Mouse (Mus musculus) lung, postnatal 4 days (tissue): Measurements from ENCODE around the gene Kcnmb1.

Experiments
- DNase-seq, 2 experiments: peaks; one replicate each; pipeline ENCODE4 v3.0.0; 2021

Gene Kcnmb1

DNA sequence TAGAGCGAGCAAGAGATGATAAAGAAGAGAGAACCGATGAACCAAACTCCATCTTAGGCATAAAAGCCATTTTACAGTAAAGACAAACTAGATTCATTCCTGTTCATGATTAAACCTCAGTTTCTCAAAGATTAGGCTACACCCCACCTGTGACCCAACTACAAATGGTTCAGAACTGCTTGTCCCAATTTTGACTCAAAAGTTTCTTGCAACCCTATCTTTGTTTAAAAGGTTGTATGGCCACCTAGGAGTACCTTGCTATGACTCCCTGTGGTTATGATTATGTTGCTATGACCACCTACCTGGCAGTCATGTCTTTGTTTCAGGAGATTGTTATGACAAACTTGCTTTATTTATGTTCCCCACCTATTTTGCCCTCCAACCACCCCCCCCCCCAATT lies 44.8 kb downstream of the Kcnmb1 start:
- no peak for DNase-seq

DNA sequence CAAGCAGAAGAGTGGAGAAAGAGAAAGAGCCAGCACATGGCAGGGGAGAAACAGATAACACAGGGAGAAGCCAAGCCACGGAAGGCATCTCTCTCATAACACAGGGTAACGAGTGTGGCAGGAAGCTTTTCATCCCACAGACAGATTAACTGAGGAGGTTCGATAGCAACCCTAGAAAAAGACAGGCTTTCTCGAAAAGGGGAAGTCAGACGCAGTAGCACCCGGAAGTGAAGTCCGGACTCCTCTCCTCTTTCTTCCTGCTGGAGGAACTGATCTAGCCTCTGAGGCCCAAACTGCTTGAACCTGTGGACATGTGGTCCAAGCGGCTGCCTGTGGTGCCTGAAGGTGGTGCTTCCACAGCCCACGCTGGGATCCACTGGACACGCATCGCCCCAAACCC lies 45.4 kb downstream of the Kcnmb1 start:
- peak; percentile 28 to 44 for DNase-seq

DNA sequence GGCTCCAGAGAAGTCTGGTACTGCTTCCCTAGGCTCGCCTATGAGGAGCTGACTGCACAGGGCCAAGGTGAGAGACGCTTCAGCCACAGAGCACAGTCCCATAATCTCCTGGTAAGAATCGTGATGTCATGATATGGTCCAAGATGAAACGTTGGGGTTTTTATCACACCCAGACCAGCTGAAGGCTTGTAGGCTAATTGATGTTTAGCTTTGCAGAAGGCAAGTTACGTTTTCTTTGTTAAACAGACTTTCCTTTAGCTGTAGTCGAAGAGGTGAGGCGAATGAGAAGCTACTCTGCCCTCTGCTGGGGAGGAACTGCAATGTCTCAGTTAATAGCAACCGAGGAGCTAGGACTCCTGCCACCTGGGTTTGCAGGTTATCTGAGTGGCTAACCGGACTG lies 45.9 kb downstream of the Kcnmb1 start:
- DNase-seq = peak; percentile 30 to 78

DNA sequence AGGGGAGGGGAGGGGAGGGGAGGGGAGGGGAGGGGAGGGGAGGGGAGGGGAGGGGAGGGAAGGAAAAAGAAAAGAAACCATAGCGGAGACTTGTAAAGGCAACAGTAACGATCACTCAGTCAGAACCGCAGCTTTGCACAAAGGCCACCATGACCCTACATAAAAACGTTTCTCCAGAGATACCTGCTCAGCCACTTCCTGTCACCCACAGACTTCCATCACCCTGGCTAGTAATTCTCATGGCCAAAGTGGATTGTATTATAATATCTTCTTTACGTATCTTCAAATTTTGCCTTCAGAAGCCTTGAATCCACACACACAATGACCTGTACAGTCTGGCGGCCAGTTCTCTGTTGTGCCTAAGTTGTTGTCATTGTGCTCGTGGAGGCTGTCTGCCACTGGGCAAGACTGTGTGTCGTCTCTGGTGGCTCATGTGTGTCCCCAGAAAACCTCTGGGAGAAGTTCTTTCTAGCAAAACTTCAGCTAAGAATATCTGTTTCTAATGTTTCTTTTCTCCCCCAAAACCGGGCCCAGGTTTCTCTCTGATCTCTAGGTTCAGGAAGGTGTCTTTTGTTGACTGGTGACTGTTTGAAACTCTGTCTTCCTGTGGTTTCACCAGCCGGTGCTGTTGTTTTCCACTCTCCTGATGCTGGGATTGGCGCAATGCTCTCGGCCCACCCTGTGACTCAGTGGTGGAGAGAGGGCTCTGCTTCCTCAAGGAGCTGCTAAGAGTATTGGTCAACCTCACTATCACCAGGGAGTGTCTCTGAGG lies 46.7 kb downstream of the Kcnmb1 start:
- peak; percentile 31 to 41 for DNase-seq

DNA sequence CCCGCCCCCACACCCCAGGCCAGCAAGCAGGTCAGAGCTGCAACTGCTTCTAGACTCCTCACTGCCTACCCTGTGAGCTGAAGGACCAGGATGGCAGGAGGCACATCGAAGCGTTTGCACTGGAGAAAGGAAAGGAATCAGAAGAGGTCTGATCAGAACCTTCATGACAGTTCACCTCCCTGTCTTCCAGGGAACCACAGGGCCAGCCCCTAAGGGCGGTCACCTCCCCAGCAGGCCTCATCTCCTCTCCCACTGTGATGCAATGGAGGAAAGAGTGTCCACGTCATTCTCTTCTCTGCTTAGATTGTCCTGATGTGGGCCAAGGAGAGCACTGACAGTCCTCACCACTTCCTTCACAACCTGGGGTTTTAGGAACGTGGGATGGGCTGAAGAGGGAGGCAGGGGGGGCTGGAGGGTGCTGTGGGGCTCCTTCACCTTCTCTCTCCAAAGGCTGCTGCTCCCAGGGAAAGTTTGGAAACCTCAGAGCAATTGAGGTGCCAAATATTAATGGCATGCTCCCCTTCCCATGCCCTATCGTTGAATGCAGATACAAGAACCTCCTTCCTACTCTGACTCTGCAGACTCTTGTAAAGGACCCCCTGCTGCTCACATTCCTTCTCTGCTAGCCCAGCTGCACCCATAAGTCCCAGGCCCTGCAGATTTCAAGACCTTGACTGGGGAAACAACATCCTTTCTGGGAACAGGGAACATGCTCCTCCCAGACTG lies 47.5 kb downstream of the Kcnmb1 start:
- DNase-seq = peak; percentile 27 to 39

DNA sequence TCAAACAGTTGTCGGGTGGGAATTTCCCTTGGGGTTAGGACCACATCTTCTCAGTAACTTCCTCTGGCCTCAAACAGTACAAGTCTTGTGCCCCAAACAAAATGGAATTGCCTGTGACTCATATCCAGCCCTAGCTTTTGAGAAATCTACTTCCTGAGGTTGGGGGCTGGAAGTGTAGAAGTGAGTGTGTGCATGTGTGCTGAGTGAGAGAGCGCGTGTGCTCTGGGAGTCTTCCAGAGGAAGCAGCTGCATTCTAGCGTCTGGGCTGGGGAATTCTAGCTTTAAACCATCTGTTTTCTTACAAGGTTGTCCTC lies 48.0 kb downstream of the Kcnmb1 start:
- peak; percentile 33 to 38 for DNase-seq

DNA sequence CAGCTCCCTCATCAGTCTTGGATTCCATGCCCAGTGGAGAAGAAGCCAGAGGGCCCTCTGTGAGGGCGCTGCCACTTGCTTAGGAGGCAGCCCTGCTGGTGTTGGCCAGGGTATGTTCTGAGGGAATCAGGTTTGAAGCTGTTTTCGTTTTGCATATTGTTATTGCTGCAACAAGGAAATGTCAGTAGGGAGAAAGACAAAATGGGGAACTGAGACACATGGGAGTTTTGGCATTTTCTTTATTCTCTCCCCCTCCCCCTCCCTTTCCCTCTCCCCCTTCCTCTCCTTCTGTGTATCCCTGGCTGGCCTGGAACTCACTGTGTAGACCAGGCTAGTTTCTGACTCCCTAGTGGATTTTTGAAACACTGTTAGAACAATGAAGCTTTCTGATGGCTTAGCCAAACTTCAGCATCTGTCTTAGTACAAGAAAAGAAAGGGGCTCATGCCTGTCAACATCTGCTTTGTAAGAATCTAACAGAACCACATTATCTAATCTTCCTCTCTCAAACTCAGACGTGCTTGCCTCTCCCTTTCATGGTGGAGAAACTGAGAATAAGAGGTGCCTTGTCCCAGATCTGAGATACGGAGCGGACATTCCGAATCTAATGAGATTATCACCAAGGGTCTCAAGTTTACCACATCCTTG lies 49.3 kb downstream of the Kcnmb1 start:
- DNase-seq = no peak
